Mouse (Mus musculus) megakaryocyte progenitor cell, adult 5-6 weeks (primary cell): ENCODE data around the gene Maea. TPM values are rescaled to one million over a fixed set of nuclear protein-coding genes. Genes with fewer than 3 reads are reported as not detected.
"Not testable (repeated sequence)": the region's sequence is repeated elsewhere in the genome, so short reads cannot be mapped to it uniquely, and the experiment has no call there.

ENCODE experiments used
- ATAC-seq: replicated peaks from 2 replicates; pipeline ENCODE4 v1.8.0; 2016; ENCODE audit warnings: mild to moderate bottlenecking, moderate TSS enrichment, inconsistent platforms; ENCODE audit not compliant: poor library complexity
- total RNA-seq, 2 experiments: library from RNA; stranded (forward) in 1 of 2; stranded (reverse) in 1 of 2; fragments of 157-497, 149-512 nt in 1 of 2; fragments of 200-1000 nt in 1 of 2; gene quantifications; 2 replicates each; pipeline versions ENCODE4 v1.2.3 to v1.2.4; 2015 to 2017

The Maea gene
- total RNA-seq (2015) (41.6 and 41.9 TPM in 2 replicates), total RNA-seq (2017) (181 and 235 TPM in 2 replicates)

DNA sequence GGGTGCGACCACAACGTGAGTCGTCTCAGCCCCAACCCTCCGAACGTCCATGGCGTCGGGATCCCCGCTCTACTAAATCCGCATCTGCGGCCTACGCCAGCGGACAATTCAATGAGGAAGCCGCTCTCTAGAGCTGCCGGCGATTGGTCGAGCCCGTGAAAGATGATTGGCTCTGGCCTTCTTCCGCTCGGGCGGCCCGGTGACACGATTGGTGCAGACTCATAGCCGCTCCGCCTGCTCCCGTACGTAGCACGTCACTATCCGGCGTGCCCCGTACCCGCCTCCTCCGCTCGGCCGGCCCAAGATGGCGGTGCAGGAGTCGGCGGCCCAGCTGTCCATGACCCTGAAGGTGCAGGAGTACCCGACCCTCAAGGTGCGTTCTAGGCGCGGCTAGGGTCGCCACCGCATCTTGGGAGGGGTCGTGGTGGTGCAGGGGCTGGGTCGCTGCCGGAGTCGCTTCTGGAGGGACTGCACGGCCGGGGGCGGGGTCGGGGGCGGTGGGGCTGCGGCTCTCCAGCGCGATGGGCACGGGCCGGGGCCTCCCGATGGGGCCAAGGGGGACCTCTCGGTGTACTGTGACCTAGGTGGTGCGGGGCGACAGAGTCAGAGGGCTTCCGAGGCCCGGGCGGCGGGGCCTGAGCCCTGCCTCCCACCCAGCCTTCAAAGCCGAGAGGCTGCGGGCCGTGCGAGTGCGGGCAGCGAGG, at the start of gene Maea:
Gene Maea, plus strand, starts transcription at position 237 of the 704 bp plus-strand sequence.
- ATAC-seq: peak; percentile 100

DNA sequence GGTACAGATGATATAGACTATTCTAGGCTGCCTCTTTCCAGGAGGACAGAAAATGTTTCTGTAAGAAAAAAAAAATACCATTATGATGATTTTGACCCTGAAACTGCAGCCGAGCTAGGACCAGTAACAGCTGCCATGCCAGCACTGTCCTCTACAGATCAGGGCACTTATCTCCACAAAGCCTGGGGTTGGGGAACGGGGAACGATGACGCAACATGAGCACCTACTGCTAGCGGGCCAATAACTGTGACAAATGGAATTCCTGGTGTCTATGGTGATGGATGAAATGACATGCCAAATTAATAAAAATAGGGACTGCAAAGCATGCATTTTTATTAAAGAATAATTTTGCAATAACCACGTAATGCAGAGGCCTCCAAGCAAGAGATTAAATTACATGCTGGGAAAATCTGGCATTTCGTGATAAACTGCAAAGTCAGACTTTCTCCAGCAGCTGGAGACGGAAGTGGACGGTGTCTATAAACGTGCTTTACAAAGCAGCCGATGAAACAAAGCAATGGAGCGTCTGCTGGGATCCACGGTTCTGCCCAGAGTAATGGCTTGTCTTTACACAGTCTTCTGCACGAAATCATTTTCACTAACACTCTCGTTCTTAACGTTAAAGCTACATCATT, 41.4 kb upstream of the Maea start:
- ATAC-seq: no peak

DNA sequence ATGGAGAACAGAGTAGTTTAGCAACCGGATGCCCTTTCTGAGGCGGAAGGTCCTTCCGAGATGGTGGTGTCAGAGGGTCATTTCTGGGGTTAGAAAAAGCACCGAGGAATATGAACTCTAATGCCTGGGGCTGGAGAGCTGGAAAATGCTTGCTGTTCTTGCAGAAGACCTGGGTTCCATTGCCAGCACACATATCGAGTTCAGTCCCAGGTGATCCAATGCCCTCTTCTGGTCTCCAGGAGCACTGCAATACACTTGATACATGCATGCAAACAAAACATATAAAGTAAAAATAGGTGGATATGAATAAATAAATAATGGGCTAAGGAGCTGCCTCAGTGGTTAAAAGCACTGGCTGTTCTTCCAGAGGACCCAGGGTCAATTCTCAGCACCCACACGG, 38.1 kb upstream of the Maea start:
- peak; percentile 66 for ATAC-seq

DNA sequence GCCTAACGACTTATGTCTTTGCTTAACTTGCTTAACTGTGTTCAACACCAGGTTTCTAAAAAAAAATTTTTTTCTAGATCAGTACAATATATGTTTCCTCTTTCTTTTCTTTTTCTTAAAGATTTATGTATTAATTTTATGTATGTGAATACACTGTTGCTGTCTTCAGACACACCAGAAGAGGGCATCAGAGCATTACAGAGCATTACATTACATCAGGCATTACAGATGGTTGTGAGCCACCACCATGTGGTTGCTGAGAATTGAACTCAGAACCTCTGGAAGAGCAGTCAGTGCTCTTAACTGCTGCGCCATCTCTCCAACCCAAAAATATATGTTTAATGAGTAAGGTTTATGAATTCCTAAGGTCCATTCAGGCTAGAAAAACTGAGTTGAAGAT, 33.5 kb upstream of the Maea start:
- ATAC-seq: no peak

DNA sequence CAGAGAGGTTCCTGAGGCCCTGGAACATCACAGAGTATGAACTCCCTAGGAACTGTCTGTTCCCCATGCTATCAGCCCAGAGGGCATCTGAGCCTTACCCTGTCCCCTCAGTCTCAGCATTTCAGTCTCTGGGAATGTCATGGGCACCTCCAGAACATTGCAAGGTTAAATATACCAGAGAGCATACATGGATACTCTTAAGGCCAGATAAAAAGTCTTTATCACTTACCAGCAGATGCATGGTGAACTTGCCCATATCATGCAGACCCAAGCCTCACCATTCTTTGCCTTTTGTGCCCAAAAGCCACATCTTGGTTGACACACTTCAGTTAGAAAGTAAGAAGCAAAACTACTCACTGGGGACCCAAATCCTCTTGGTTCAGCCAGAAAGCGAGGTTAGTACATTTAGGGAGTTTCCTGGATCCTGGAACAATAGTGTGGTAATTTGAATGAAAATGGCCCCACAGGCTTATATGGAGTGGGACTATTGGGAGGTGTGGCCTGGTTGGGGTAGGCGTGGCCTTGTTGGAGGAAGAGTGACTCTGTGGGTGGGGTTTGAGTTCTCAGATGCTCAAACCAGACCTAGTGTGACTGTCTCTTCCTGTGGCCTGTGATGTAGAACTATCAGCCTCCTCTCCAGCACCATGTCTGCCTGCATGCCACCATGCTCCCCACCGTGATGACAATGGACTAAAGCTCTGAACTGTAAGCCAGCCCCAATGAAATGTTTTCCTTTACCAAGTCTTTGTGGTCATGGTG, 24.4 kb upstream of the Maea start:
- ATAC-seq: peak; percentile 60; the same call in 1 of the 2 replicates

DNA sequence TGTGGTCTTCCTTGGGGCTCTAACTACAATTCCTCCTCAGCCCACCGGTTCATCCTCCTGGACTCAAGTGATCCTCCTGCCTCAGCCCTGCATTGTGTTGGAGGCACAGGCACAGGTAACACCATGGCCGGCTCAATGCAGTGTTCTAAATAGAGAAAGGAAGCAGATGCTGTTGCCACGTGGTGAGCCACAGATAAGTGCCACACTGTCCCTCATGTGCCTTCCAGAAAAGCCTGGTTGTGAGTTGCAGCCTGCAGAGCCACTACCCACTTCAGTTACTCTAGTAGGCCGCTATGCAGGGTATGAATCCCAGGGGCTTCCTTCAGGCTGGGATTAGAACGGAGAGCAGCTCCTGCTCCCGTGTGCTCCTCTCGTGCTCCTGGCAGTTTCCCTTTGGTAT, 23.1 kb upstream of the Maea start:
- ATAC-seq: no peak

DNA sequence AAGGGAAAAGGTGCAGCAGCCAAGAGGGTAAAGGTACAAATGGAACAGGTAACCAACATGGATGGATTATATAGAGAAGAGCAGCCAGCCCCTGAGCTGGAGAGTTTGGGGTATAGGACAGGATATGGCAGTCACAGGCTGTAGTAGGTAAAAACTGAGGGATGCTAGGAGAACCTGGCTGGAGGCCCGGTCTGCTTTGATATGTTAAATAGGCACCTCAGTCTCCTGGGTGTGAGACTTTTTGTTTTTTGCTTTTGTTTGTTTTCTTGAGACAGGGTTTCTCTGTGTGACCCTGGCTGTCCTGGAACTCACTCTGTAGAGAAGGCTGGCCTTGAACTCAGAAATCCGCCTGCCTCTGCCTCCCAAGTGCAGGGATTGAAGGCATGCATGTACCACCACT, 10.8 kb upstream of the Maea start:
- no peak for ATAC-seq

DNA sequence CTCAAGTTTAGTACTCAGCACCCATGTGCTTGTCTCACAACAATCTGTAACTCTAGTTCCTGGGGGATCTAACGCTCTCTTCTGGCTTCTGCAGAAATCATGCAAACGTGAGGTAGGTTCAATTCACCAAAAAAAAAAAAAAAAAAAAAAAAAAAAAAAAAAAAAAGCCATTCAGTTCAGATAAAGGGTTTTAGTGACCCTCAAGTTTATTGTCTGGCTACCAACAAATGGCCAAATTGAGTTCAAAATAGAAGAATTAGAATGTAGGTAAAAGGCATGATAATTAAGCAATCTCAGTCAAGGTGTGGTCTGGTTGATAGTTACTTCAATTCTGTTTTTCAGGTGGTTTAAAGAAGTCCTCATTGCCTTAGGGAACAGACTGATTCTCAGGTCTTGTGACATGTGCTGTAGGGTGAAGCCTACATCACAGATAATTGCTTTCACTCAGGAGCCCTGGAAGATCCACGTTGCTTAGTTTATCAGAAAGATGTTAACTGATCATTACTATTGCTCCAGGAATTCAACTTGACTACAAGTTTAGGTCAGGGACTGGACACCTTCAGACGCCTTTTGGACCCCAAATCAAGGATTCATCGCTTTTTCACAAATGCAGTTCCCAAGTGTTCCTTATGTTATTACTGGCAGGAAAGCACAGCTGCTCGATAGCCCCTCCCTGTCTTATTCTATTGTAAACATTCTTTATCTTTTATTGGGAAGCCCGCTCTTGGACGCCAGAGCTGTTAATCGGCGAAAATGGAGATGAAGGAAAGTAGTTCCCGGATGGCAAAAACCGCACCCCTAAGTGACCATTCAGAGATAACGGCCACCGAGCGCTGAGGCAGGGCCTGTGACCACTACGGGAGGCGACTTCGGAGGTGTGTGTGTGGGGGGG, 682 bp upstream of the Maea start:
- no peak for ATAC-seq

DNA sequence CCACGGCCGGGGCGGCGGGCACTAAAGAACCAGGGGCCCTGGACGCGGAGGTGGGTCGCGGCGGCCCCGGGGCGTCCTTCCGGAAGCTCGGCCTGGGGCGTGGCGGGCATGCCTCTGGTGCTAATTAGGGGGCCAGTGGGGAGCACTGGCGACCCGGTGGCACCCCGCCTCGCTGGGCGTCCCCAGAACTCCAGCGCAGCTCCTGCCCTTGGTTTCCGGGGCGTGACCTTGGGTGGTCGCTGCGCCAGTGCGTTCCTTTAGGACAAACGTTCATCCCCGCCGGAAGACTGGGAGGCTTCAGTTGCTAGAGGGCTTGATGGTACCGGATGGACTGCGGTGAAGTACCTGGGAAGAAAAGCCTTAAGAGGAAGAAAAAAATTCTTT, 660 bp downstream of the Maea start:
- peak; percentile 47 for ATAC-seq

DNA sequence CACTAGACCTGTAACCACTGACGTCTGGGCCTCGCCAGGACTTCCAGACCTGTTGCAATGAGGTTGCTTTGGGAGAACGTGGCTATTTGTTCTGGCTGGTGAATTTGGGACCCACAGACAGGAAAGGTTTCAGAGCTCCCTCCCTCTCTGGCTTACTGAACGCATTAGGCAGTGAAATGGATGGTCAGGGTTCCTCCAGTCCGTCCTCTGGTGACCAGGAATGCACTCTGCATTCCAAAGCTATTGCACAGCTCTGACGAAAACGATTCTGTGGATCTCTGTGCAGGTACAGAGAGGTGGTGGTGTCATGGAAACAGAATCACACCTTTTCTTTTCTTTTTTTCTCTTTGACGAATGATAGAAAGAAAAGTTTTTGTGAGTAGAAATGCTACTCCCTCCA, 1.9 kb downstream of the Maea start:
- ATAC-seq: no peak

DNA sequence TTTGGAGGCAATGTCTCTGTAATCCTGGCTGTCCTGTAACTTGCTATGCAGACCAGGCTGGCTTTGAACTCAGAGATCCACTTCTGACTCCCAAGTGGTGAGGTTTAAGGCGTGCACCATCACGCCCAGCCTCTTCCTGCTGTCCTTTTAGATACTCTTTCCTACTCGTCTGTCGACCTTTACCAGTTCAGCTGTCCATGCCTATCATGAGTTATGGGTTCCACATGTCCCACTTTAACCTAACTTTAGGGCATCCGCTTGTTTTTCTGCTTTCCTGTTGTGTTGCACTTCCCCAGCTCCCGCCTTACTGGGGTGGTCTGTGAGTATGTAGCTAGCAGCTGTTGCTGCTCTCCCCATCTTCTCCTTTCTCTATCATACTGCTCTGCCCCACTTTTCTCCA, 5.9 kb downstream of the Maea start:
- no peak for ATAC-seq

DNA sequence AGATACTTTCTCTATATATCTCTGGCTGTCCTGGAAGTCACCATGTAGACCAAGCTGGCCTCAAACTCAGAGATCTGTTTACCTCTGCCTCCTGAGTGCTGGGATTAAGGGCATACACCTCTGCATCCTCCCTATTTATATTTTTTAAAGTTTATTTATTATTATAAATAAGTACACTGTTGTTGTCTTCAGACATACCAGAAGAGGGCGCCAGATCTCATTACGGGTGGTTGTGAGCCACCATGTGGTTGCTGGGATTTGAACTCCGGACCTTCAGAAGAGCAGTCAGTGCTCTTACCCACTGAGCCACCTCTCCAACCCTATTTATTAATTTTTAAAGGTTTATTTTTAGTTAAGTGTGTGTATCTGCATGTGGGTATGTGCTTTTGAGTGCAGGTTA, 6.9 kb downstream of the Maea start:
- ATAC-seq: not testable (repeated sequence)

DNA sequence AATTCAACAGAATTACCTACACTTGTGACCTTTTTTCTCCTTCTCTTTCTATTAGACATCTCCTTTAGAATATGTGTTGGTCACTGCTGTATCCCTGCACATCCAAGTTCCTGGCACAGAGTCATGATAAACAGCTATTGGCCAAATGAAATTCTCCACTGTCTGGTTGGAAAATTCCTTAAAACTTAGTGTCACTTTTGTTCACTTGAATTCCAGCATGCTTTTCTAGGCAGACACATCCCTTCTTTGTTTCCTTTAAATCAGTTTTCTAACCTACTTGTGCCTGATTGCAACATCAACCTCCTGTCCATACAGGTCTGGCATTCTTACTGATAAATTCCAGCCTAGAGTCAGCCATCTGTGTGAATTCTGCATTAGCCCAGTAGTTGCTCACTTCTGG, 7.5 kb downstream of the Maea start:
- ATAC-seq: no peak

DNA sequence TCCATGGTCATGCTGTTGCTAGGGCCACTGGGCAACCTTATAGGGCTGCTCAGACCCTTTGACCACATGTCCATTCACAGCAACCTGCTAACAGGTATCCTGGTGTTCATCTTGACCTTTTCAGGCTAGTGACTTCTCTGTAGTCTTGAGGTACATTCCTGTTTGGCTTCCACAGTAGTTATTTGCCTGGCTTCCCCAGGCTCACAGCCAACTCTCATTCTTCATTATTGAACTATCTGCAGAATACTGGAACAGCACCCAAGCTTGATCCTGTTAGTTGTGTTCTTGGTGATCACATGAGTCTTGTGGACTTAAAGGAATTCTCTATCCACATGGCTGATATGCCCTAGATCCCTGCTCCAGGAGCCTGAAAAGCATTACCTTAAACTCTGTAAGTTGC, 8.3 kb downstream of the Maea start:
- no peak for ATAC-seq

DNA sequence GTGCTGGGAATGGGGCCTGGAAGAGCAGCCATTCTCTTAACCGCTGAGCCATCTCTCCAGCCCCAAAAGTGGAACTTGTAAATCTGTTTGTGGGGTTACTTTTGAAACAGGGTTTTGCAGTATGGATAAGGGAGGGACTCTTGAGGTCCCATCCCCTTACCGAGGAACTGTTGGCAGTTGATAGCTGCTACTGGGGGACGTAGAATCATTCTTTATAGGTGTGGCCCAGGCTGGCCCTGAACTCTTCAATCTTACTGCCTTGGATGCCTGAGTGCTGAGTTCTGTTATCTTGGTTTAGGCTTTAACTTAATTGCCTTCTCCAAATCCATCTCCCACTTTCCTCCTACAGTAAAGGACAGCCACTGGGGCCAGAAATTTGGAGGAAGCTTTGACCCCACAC, 8.8 kb downstream of the Maea start:
- ATAC-seq: peak; percentile 61

DNA sequence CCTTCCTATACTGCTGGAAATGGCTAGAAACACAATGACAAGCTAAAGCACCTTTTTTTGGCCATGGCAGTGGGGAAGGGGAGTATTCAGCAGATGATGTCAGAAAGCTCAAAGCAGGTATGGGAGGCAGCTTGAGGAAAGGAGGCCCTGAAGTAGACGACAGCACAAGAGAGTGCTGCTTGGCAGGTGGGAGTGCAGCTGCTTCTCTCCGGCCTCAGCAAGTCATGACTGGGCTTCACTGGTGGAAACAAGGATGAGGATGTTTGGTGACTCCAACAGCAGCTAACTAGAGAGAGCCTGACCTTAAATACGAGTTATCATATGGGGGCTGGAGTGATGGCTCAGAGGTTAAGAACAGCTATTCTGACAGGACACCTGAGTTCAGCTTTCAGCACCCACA, 12.3 kb downstream of the Maea start:
- ATAC-seq: no peak

DNA sequence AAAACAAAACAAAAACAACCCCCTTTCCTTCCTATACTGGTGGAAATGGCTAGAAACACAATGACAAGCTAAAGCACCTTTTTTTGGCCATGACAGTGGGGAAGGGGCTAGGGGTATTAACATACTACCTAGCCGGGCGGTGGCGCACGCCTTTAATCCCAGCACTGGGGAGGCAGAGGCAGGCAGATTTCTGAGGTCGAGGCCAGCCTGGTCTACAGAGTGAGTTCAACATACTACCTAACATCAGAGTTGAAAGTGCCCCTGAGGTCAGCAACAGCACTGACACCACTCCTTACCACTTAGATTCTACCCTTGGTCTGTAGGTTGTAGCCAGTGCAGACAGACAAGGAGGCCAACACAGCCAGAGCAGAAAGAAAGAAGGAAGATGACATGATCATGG, 13.9 kb downstream of the Maea start:
- no peak for ATAC-seq

DNA sequence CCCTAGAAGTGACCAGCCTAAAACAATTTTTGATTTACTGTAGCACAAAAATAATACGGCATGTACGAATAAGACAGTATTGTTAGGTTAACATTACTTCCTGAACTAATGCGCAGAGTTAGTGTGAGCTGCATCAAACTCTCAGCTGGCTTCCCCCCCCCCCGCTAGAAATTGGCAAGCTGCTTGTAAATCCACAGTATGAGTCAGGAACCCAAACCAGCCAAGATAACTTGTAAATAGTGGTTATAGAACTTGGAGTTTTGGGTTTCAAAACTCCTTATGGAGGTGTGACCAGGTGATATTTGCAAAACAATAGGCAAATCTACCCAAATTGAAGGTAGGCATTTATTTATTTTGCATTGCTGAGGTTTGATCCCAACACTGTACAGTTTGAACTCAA, 14.4 kb downstream of the Maea start:
- ATAC-seq: no peak

DNA sequence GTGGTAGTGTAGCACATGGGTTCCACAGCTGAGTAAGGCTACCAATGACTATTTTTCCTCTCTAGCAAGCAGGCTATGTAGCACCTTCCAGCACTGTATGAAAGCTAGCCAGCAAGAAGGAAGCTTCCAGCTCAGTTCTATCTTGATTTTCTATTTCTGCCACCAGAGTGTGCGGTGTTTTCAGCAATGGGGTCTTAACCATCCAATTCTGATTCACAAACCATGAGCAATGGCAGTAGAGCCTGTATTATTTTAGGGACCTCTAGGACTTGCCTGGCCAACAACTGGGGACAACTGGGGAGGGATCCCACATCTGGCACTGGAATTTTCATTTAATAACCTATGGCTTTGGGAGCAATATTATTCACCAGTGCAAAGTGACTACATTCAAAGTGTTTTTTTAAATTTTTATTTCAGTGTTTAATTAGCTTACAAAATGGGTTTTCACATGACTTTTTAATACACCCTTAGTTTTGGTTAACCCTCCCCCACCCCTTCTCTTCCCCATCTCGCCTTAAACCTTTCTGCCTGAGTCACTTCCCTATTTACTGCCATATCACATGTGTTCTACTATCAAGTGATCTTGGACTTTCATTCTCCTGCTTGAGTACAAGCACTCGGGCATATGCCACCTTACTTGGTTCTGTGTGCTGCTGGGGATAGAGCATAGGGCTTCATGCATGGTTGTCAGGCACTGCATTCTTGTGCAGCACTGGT, 16.4 kb downstream of the Maea start:
- ATAC-seq: peak; percentile 77

DNA sequence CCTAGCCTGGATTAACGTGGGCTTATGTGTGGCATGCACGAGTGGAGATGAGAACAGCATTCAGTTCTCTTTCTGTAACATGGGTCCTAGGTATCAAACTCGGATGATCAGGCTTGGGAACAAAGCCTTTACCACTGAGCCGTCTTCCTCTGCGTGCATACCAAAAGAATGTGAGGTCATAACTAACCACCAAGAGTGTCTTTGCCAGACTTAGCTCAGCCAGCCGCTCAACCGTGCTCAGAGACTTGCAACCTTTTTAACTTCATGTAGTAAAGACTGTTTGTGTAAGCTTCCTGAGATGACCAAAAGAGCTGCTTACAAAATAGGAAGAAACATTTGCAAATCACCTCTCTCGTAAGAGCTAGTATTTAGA, 16.9 kb downstream of the Maea start:
- ATAC-seq: peak; percentile 73

DNA sequence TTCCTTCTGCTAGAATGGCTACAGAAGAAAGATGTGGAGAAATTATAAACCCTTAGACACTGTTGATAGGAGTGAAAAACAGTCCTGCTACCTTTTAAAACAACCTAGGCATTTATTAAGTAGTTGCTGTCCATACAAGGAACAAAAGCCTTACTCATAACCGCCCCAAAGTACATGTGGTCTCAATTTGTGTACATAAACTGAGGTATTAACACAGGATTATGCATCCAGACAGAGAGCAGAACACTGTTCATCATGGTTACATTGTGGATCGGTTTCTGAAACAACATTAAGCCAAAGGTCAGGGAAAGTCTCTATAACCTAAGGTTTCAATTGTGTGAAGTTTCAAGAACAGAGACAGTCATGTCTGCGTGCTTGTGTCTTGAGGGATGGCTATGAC, 17.7 kb downstream of the Maea start:
- ATAC-seq: no peak
